Mouse (Mus musculus) stomach, postnatal 0 days (tissue): ENCODE measurements around the gene Scnn1g. TPM values are rescaled to one million over a fixed set of nuclear protein-coding genes. Genes with fewer than 3 reads are reported as not detected.
A peak's percentile ranks its signal among the peaks of the same experiment; 100 is the strongest.

Experiments
- ATAC-seq: fragments of 200-750 bp; cut with Nextera tagmentation; 2 replicates; pipeline ENCODE4 v1.8.0; 2017; ENCODE audit not compliant: low FRiP score, low TSS enrichment
- DNase-seq: peaks from one replicate; pipeline ENCODE4 v3.0.0-alpha.2; 2016; ENCODE audit warnings: low spot score
- H3K27ac ChIP-seq: fragments of 300-500 bp; sonication (generic); replicated peaks from 2 replicates; pipeline ENCODE4 v1.5.1; 2014; ENCODE audit warnings: mild to moderate bottlenecking, control low read depth
- H3K27me3 ChIP-seq: fragments of 300-500 bp; sonication (generic); 2 replicates; pipeline ENCODE4 v1.6.1; 2014; ENCODE audit warnings: low read length; ENCODE audit not compliant: control insufficient read depth, insufficient read depth
- H3K36me3 ChIP-seq: fragments of 300-500 bp; sonication (generic); 2 replicates; pipeline ENCODE4 v1.6.1; 2014; ENCODE audit warnings: low read length, mixed read lengths; ENCODE audit not compliant: control insufficient read depth, insufficient read depth
- H3K4me1 ChIP-seq: fragments of 300-500 bp; sonication (generic); replicated peaks from 2 replicates; pipeline ENCODE4 v1.6.1; 2014; ENCODE audit warnings: antibody characterized with exemption; ENCODE audit not compliant: control insufficient read depth, insufficient read depth
- H3K4me2 ChIP-seq: fragments of 300-500 bp; sonication (generic); replicated peaks from 2 replicates; pipeline ENCODE4 v1.6.1; 2014; ENCODE audit warnings: low read depth, mild to moderate bottlenecking, control low read depth, moderate library complexity
- H3K4me3 ChIP-seq: fragments of 300-500 bp; sonication (generic); 2 replicates; pipeline ENCODE4 v1.5.1; 2014; ENCODE audit warnings: low read depth, low read length, control low read depth
- H3K9ac ChIP-seq: fragments of 300-500 bp; sonication (generic); 2 replicates; pipeline ENCODE4 v1.6.1; 2014; ENCODE audit warnings: mild to moderate bottlenecking, low read length, control low read depth, mixed read lengths
- H3K9me3 ChIP-seq: fragments of 300-500 bp; sonication (generic); 2 replicates; pipeline ENCODE4 v1.6.1; 2016; ENCODE audit warnings: low read length; ENCODE audit not compliant: control insufficient read depth
- CTCF ChIP-seq: IDR thresholded peaks from 2 replicates; pipeline ENCODE4 v1.5.1; 2016; ENCODE audit warnings: antibody characterized with exemption, low read depth, mild to moderate bottlenecking, moderate library complexity
- WGBS: fragments of 180-500 bp; shearing (Covaris S2); extraction: QIAGEN DNeasy Blood & Tissue Kit; methylation state at CpG from one replicate; pipeline ENCODE4 v1.1.7; 2014; 5-methylcytosine and 5-hydroxymethylcytosine counted together
- polyA plus RNA-seq: library from polyadenylated mRNA; unstranded; fragments of >200 nt; fragmentation: Nextera tagmentation; extraction: Ambion mirVana; gene quantifications from 2 replicates; pipeline ENCODE4 v1.2.1, GENCODE M21; 2015

Scnn1g gene
- polyA plus RNA-seq, 1 experiment from 2014 or later: 7.0 TPM

GRCm38 (mm10) chr7:121807726-121808580 is 73.7 kb downstream of the Scnn1g start:
- no peak overlapping the region for H3K4me2 ChIP-seq
- no peak overlapping the region for H3K27ac ChIP-seq
- DNase-seq: no peak
- 58% methylated on average over 15 of the region's 15 CpGs for WGBS
- H3K4me3 ChIP-seq: no peak overlapping the region
- no peaks in the 10 kb centered on the region for H3K27me3 ChIP-seq
- no peak for TF ChIP-seq CTCF
- H3K9me3 ChIP-seq: no peaks in the 10 kb centered on the region
- peak; percentile 60 for ATAC-seq
- no peaks in the 10 kb centered on the region for H3K4me1 ChIP-seq
- H3K36me3 ChIP-seq: no peaks in the 10 kb centered on the region
- H3K9ac ChIP-seq: no peak overlapping the region

Other genes with a start within 250 kb of the Scnn1g start
- gene Usp31, start 27.2 kb upstream of the Scnn1g start, polyA plus RNA-seq: 0.70 and 0.73 TPM in 2 replicates
- 10.1 and 10.8 TPM in 2 replicates for gene Scnn1b, start 130.6 kb downstream of the Scnn1g start, polyA plus RNA-seq
- gene Cog7, start 247.2 kb downstream of the Scnn1g start, polyA plus RNA-seq: 14.1 and 14.5 TPM in 2 replicates